In the genomic region with DNA sequence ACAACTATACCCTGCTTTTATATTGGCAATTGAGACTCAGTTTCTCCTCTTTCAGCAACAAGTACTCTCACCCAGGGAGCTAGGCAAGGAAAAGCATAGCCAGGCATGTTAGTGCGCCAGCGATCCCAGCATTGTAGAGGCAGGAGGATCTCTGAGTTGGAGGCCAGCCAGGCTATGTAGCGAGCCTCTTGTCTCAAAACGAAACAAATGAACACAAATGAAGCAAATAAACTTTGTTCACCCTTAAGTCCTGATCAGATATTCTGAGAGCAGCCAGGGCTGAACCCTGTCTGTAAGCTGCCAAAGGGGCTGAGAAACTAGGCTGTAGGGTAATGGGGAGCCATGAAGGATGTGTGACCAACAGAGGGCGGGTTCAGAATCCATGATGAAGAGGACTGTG, we compare ENCODE assay signal across 11 mouse cellular contexts. TPM values are rescaled to one million over a fixed set of nuclear protein-coding genes. Genes with fewer than 3 reads are reported as not detected.
DNase-seq lines count a peak whose midpoint lies in the region; ATAC-seq lines count a peak whose summit lies in the region.
"Had no signal": no experiment of that assay in that cellular context is flagged by ENCODE, and none has a peak within 500 bp of the region (broad histone marks: within the 10 kb centered on the region; RNA-seq: fewer than 3 reads in every experiment).

No protein-coding gene starts in this region.

- H3K4me1 ChIP-seq in embryonic facial prominence, embryonic 10.5 days, result peaks cover 53% of the 10 kb centered on the region
- H3K4me1 ChIP-seq in kidney, embryonic 16.5 days (ENCODE audit: insufficient read depth, low read length), result peaks cover 50% of the 10 kb centered on the region

- peaks cover 34% of the 10 kb centered on the region for H3K36me3 ChIP-seq in embryonic facial prominence, embryonic 10.5 days (replicated peaks)
- H3K36me3 ChIP-seq in kidney, embryonic 16.5 days (ENCODE audit: insufficient read depth, low read length), result peaks cover 28% of the 10 kb centered on the region

- no peaks in the 10 kb centered on the region for H3K27me3 ChIP-seq in embryonic facial prominence, embryonic 10.5 days (replicated peaks; ENCODE audit: low read depth, poor library complexity, severe bottlenecking)
- no peaks in the 10 kb centered on the region for H3K27me3 ChIP-seq in kidney, embryonic 16.5 days (ENCODE audit: insufficient read depth, low read length)

- DNase-seq in heart, adult 18-20 months, result peak; percentile 22 to 49
- DNase-seq in heart, postnatal 4 days, result no peak
- DNase-seq in 3T3-L1 (ENCODE audit: low read depth, low spot score), result peak; percentile 57
- no peak for DNase-seq in embryonic facial prominence, embryonic 10.5 days (ENCODE audit: low spot score)
- no peak for DNase-seq in frontal cortex, postnatal 25 days (ENCODE audit: low spot score in 2 of 2)
- no peak for DNase-seq in spleen, adult 18-20 months
- DNase-seq in B cell, adult 2 months, result no peak

- H3K9me3 ChIP-seq in embryonic facial prominence, embryonic 10.5 days, result no peaks in the 10 kb centered on the region
- H3K9me3 ChIP-seq in kidney, embryonic 16.5 days (ENCODE audit: low read length), result no peaks in the 10 kb centered on the region
- H3K9me3 ChIP-seq: G1E had no signal

- ATAC-seq in kidney, embryonic 16.5 days (ENCODE audit: low FRiP score, low TSS enrichment), result no peak

- WGBS in embryonic facial prominence, embryonic 10.5 days, result 90% methylated on average over 5 of the region's 5 CpGs
- 76% methylated on average over 5 of the region's 5 CpGs for WGBS in kidney, embryonic 16.5 days

- H3K27ac ChIP-seq in embryonic facial prominence, embryonic 10.5 days (replicated peaks), result peak overlapping the region; percentile 26
- H3K27ac ChIP-seq in kidney, embryonic 16.5 days (ENCODE audit: low read length), result peak overlapping the region; percentile 91
- H3K27ac ChIP-seq: liver, embryonic 14.5 days had no signal

- H3K4me3 ChIP-seq in embryonic facial prominence, embryonic 10.5 days, result no peak overlapping the region
- no peak overlapping the region for H3K4me3 ChIP-seq in kidney, embryonic 16.5 days (ENCODE audit: low read length)

- H3K4me2 ChIP-seq in kidney, embryonic 16.5 days (replicated peaks; ENCODE audit: low read depth, low read length), result no peak overlapping the region

- peak overlapping the region; percentile 31; the same call in 1 of the 2 replicates for H3K9ac ChIP-seq in kidney, embryonic 16.5 days (replicated peaks; ENCODE audit: low read length)
- H3K9ac ChIP-seq: liver, embryonic 14.5 days had no signal

RNA-seq across cellular contexts. Expression of gene Gtpbp3, which starts 7.9 kb away (rescaled TPM):
- total RNA-seq in heart, adult 18-20 months (2021), result 10 to 100 TPM; 19.1 to 22.2 TPM
- total RNA-seq in heart, postnatal 4 days (2021), result 10 to 100 TPM; 17.8 to 20.1 TPM
- polyA plus RNA-seq in embryonic facial prominence, embryonic 10.5 days (2016; fragmentation: Nextera tagmentation; extraction: Ambion mirVana), result 24.5 and 25.3 TPM in 2 replicates
- 22.2 and 22.5 TPM in 2 replicates for polyA plus RNA-seq in kidney, embryonic 16.5 days (2015; fragmentation: Nextera tagmentation; extraction: Ambion mirVana)

RNA-seq across cellular contexts. Expression of gene Ano8, which starts 10.0 kb away (rescaled TPM):
- total RNA-seq in heart, adult 18-20 months (2021), result 10 to 100 TPM; 16.6 to 16.9 TPM
- total RNA-seq in heart, postnatal 4 days (2021), result 10 to 100 TPM; 13.5 to 15.4 TPM
- 2.4 and 3.2 TPM in 2 replicates for polyA plus RNA-seq in embryonic facial prominence, embryonic 10.5 days (2016; fragmentation: Nextera tagmentation; extraction: Ambion mirVana)
- polyA plus RNA-seq in kidney, embryonic 16.5 days (2015; fragmentation: Nextera tagmentation; extraction: Ambion mirVana), result 0.81 and 1.0 TPM in 2 replicates

RNA-seq across cellular contexts. Expression of gene Plvap, which starts 15.7 kb away (rescaled TPM):
- 10 to 100 TPM; 23.0 to 30.9 TPM for total RNA-seq in heart, adult 18-20 months (2021)
- total RNA-seq in heart, postnatal 4 days (2021), result 10 to 100 TPM; 35.8 to 43.2 TPM
- 58.0 and 59.2 TPM in 2 replicates for polyA plus RNA-seq in embryonic facial prominence, embryonic 10.5 days (2016; fragmentation: Nextera tagmentation; extraction: Ambion mirVana)
- 165 TPM in 2 replicates for polyA plus RNA-seq in kidney, embryonic 16.5 days (2015; fragmentation: Nextera tagmentation; extraction: Ambion mirVana)

RNA-seq across cellular contexts. Expression of gene Dda1, which starts 26.8 kb away (rescaled TPM):
- 10 to 100 TPM; 31.4 to 32.1 TPM for total RNA-seq in heart, adult 18-20 months (2021)
- 10 to 100 TPM; 42.0 to 46.2 TPM for total RNA-seq in heart, postnatal 4 days (2021)
- 131 and 134 TPM in 2 replicates for polyA plus RNA-seq in embryonic facial prominence, embryonic 10.5 days (2016; fragmentation: Nextera tagmentation; extraction: Ambion mirVana)
- polyA plus RNA-seq in kidney, embryonic 16.5 days (2015; fragmentation: Nextera tagmentation; extraction: Ambion mirVana), result 110 and 115 TPM in 2 replicates

RNA-seq across cellular contexts. Expression of gene Ccdc194, which starts 29.7 kb away (rescaled TPM):
- not detected for total RNA-seq in heart, adult 18-20 months (2021)
- under 1 TPM; 0.14 to 0.29 TPM for total RNA-seq in heart, postnatal 4 days (2021)
- 0.12 and 0.26 TPM in 2 replicates for polyA plus RNA-seq in embryonic facial prominence, embryonic 10.5 days (2016; fragmentation: Nextera tagmentation; extraction: Ambion mirVana)
- 0.15 and 0.61 TPM in 2 replicates for polyA plus RNA-seq in kidney, embryonic 16.5 days (2015; fragmentation: Nextera tagmentation; extraction: Ambion mirVana)
- polyA plus RNA-seq: forebrain, embryonic 16.5 days; G1E had no signal

Comparison
In these comparisons a context has a peak if more than half of its experiments do, and no peak if none do; other contexts are left out.
1. DNase-seq: peak in heart, adult 18-20 months (2 of 2) and 3T3-L1 (single experiment); none in heart, postnatal 4 days (single experiment), embryonic facial prominence, embryonic 10.5 days (single experiment), frontal cortex, postnatal 25 days (0 of 2), spleen, adult 18-20 months (0 of 2) and B cell, adult 2 months (0 of 2).